Mouse (Mus musculus) megakaryocyte, embryonic 14.5 days (primary cell): Measurements from ENCODE around the gene Ube3c.

Source experiments
- FLI1 ChIP-seq: IDR thresholded peaks from 2 replicates; pipeline ENCODE4 v1.6.1; 2012; ENCODE audit warnings: low read length, inconsistent platforms, mixed read lengths
- GATA1 ChIP-seq: IDR thresholded peaks from 3 replicates; pipeline ENCODE4 v1.6.1; 2012; ENCODE audit warnings: mixed read lengths, low read length, inconsistent platforms, borderline replicate concordance

DNA sequence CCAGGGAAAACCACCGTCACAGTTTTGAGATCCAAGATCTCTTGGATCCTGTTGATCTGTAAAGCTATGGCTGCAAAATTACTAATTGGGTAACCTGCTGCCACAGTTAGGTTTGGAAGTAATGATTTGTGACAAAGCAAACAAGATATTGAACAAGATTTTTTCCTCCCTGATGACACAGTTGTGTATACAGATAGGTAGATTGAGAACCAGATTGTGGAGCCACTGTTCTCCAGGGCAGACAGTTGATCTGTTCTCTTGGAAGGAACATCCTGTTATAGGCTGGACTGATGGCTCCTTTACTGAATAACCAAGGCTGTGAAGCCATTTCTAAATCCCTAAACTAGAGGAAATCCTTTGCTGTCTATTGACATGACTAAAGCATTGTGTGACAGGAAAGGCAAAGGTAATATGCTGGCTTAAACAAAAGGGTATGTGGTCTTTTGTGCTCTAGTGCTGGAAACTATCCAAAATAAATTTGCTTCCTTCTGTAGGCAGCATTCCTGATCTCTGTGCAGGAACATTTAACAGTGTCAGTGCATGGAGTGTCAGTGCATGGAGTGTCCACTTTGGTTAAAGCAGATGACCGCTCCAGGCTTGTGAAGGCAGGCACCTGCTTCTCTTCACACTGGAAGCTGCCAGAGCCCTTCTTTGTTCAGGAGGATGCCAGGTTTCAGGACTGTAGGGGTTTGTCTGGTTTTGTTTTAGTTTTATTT is 15.0 kb downstream of the Ube3c start:
- TF ChIP-seq GATA1 (no peak), FLI1 (no peak)
